Mouse (Mus musculus) forebrain, postnatal 0 days (tissue): Measurements from ENCODE around the gene Rbl1. TPM values are rescaled to one million over a fixed set of nuclear protein-coding genes. Genes with fewer than 3 reads are reported as not detected.

Source experiments
- ATAC-seq: fragments of 200-750 bp; cut with Nextera tagmentation; 2 replicates; pipeline ENCODE4 v1.8.0; 2017; ENCODE audit warnings: mild to moderate bottlenecking, moderate library complexity
- DNase-seq: peaks from one replicate; pipeline ENCODE4 v3.0.0-alpha.2; 2015
- H3K27ac ChIP-seq: fragments of 300-500 bp; sonication (generic); 2 replicates; pipeline ENCODE4 v1.5.1; 2014; ENCODE audit warnings: low read depth, mild to moderate bottlenecking, antibody characterized with exemption, low read length, moderate library complexity, mixed read lengths
- H3K27me3 ChIP-seq: fragments of 300-500 bp; sonication (generic); 2 replicates; pipeline ENCODE4 v1.6.1; 2014; ENCODE audit warnings: mild to moderate bottlenecking, low read length, mixed read lengths; ENCODE audit not compliant: insufficient read depth
- H3K36me3 ChIP-seq: fragments of 300-500 bp; sonication (generic); 2 replicates; pipeline ENCODE4 v1.6.1; 2014; ENCODE audit warnings: mild to moderate bottlenecking, moderate library complexity; ENCODE audit not compliant: insufficient read depth
- H3K4me1 ChIP-seq: fragments of 300-500 bp; sonication (generic); 2 replicates; pipeline ENCODE4 v1.6.1; 2014; ENCODE audit warnings: antibody characterized with exemption; ENCODE audit not compliant: insufficient read depth
- H3K4me2 ChIP-seq: fragments of 300-500 bp; sonication (generic); 2 replicates; pipeline ENCODE4 v1.6.1; 2014; ENCODE audit warnings: low read depth, mild to moderate bottlenecking, moderate library complexity
- H3K4me3 ChIP-seq: fragments of 300-500 bp; sonication (generic); 2 replicates; pipeline ENCODE4 v1.5.1; 2014; ENCODE audit warnings: low read depth, low read length, mixed read lengths
- H3K9ac ChIP-seq: fragments of 300-500 bp; sonication (generic); 2 replicates; pipeline ENCODE4 v1.6.1; 2014; ENCODE audit warnings: mild to moderate bottlenecking
- H3K9me3 ChIP-seq: fragments of 300-500 bp; sonication (generic); 2 replicates; pipeline ENCODE4 v1.6.1; 2016; ENCODE audit warnings: low read length
- CTCF ChIP-seq: sonication (generic); IDR thresholded peaks from 2 replicates; pipeline ENCODE4 v1.5.1; 2016; ENCODE audit warnings: antibody characterized with exemption, control low read depth, low read depth
- WGBS: fragments of 180-500 bp; shearing (Covaris S2); extraction: QIAGEN DNeasy Blood & Tissue Kit; methylation state at CpG from one replicate; pipeline ENCODE4 v1.1.7; 2014; 5-methylcytosine and 5-hydroxymethylcytosine counted together
- polyA plus RNA-seq: library from polyadenylated mRNA; unstranded; fragments of >200 nt; fragmentation: Nextera tagmentation; extraction: Ambion mirVana; gene quantifications from 2 replicates; pipeline ENCODE4 v1.2.1, GENCODE M21; 2015
- total RNA-seq: library from RNA; depleted of rRNA; stranded (reverse); fragments of >200 nt; gene quantifications from 2 replicates; pipeline ENCODE4 v1.2.3, GENCODE M21; 2014

The Rbl1 gene
- total and polyA plus RNA-seq, 2 experiments from 2014 or later: 4.2 to 10.4 TPM

DNA sequence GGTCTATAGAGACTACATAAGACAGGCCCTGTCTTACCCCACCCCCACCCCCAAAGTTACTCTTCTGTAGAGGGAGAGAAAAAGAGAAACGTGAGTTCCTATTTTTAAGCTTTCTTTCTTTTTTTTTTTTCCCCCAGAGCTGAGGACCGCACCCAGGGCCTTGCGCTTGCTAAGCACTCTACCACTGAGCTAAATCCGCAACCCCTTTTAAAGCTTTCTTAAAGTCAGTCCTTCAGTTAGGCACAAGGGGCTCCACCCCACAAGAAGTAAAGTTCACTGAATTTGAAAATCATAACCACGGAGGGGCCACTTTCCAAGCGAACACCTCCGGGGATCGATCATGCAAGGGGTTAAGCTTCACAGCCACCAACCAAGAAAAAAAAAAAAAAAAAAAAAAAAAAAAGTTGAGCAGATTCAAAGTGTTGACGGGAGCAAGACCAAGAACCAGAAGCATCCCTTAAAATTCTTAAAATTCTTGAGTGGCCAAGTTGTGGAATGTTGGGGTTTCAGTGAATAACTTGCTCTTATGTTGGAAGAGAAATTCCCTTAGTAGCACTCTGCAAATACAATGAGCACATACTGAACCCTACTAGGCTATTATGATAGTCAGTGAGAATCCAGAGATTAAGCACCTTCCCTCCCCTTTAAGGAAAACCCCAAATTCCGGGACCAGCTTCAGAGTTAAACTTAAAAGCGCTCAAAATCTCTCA lies 70.4 kb downstream of the Rbl1 start:
- H3K9me3 ChIP-seq: no peaks in the 10 kb centered on the region
- H3K27ac ChIP-seq: no peak overlapping the region
- peaks cover 4% of the 10 kb centered on the region; the same call in 1 of the 2 replicates for H3K4me1 ChIP-seq
- H3K4me3 ChIP-seq: peak overlapping the region; percentile 59
- H3K9ac ChIP-seq: peak overlapping the region; percentile 54
- H3K4me2 ChIP-seq: peak overlapping the region; percentile 95
- H3K27me3 ChIP-seq: no peaks in the 10 kb centered on the region
- no peaks in the 10 kb centered on the region for H3K36me3 ChIP-seq
- DNase-seq (no peak), ATAC-seq (no peak)
- no peak for TF ChIP-seq CTCF
- 16% methylated on average over 11 of the region's 11 CpGs for WGBS

DNA sequence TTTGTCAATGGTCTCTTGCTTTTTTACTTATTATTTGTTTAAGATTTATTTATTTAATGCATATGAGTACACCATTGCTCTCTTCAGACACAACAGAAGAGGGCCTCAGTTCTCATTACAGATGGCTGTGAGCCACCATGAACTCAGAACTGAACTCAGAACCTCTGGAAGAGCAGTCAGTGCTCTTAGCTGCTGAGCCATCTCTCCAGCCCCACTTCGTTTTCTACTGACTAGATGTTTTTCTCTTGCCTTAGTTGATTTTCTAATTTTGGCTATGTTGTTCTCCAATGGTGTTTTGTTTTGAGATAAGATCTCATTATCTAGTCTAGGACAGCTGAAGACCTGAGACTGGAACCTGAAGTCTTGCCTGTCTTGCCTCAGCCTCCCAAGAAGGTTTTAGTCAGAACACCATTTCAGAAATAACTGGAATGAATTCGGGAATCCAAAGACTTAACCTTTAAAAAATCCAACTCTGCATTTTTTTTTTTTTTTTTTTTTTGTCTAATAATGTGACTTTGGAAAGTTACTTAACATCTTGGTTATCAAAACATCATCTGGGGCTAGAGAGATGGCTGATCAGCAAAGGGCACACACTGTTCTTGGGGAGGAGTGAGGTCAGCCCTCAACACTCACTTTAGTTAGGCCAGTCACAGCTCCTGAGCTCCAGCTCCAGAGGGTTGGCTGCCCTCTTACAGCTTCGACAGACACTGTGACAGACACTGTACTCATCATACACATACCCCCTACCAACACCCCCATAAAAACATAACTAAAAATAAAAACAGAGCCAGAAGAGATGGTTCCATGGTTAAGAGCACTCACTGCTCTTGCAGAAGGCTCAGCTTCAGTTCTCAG lies 71.4 kb downstream of the Rbl1 start:
- WGBS: 88% methylated on average over 3 of the region's 3 CpGs
- H3K4me1 ChIP-seq: peaks cover 4% of the 10 kb centered on the region; the same call in 1 of the 2 replicates
- no peak overlapping the region for H3K4me2 ChIP-seq
- DNase-seq: no peak
- H3K9me3 ChIP-seq: no peaks in the 10 kb centered on the region
- H3K27ac ChIP-seq: no peak overlapping the region
- TF ChIP-seq CTCF: no peak
- H3K4me3 ChIP-seq: no peak overlapping the region
- no peak for ATAC-seq
- no peaks in the 10 kb centered on the region for H3K36me3 ChIP-seq
- H3K27me3 ChIP-seq: no peaks in the 10 kb centered on the region
- no peak overlapping the region for H3K9ac ChIP-seq

DNA sequence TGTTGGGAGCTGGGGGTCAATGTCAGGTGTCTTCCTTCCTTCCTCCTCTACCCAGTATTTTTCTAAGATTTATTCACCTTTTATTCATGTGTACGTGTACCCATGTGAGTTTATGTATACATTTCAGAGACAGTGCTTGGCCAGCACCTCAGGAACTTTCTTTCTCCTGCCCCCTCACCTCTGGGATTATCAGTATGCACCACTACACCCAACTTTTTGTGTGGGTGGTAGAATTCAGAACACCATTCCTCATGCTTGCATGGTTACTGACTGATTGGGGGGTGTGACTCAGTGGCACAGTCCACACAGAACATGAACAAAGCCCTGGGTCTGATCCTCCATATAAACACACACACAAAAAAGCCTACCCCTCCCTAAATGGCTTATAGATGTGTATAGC lies 72.2 kb downstream of the Rbl1 start:
- H3K9me3 ChIP-seq: no peaks in the 10 kb centered on the region
- DNase-seq (no peak), ATAC-seq (no peak)
- H3K9ac ChIP-seq: no peak overlapping the region
- H3K36me3 ChIP-seq: no peaks in the 10 kb centered on the region
- no peak overlapping the region for H3K4me3 ChIP-seq
- H3K4me1 ChIP-seq: peaks cover 4% of the 10 kb centered on the region; the same call in 1 of the 2 replicates
- H3K4me2 ChIP-seq: no peak overlapping the region
- no peak for TF ChIP-seq CTCF
- 84% methylated on average over 1 of the region's 1 CpGs for WGBS
- no peaks in the 10 kb centered on the region for H3K27me3 ChIP-seq
- H3K27ac ChIP-seq: no peak overlapping the region

DNA sequence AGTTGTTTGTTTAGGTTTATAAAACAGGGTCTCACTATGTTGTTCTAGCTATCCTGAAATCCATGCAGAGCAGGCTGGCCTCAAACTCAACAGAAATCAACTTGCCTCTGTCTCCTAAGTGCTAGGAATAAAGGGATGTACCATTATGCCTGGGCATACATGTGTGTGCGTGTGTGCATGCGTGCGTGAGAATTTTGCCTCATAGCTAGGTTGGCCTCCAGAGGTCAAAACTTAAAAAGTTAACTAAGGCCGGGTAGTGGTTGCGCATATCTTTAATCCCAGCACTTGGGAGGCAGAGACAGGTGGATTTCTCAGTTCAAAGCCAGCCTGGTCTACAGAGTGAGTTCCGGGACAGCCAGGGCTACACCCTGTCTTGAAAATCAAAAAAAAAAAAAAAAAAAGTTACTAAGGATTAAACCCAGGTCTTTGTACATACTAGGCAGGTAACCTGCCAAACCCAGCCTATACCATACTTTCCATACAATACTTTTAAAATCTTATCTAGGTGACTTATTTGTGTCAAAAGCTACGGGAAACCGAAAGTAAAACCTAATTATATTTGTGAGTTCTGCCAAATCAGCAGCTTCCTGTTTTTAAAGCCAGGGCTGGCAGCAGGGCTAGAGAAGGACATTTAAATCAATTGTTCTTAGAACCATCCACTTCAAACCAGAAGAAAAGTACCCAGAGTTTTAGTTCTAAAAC lies 73.4 kb downstream of the Rbl1 start:
- no peaks in the 10 kb centered on the region for H3K36me3 ChIP-seq
- no peak overlapping the region for H3K4me3 ChIP-seq
- H3K4me1 ChIP-seq: peaks cover 4% of the 10 kb centered on the region; the same call in 1 of the 2 replicates
- no peak overlapping the region for H3K9ac ChIP-seq
- H3K4me2 ChIP-seq: no peak overlapping the region
- WGBS: 88% methylated on average over 8 of the region's 8 CpGs
- no peak for TF ChIP-seq CTCF
- ATAC-seq (no peak), DNase-seq (no peak)
- H3K27me3 ChIP-seq: no peaks in the 10 kb centered on the region
- no peak overlapping the region for H3K27ac ChIP-seq
- no peaks in the 10 kb centered on the region for H3K9me3 ChIP-seq

DNA sequence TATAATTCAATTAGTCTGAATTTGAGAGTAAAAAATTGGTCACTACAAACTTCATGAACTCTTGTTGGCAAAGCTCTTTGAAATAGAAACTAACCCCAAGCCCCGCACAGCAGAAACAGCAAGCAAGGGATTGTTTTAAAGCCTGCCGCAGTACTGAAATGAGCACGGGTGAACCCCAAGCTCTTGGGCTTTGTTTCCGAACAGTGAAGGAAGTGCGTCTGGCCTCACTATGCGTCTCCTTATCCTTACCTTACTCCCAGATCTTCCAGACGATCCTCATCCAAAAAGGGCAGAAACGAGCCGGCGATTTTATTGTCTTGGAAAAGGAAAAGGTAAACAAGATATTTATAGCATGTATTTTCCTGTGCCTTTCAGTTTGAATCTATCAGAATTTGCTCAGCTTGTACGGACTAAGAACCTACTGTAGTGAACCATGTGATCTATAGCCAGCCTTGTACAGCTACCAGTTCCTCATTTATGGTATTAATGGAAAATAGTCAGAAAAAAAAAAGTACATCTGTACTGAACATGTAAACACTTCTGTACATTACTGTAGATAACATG lies 74.7 kb downstream of the Rbl1 start:
- Histone ChIP-seq H3K9ac (no peak overlapping the region), H3K4me3 (no peak overlapping the region), H3K36me3 (no peaks in the 10 kb centered on the region), H3K27me3 (no peaks in the 10 kb centered on the region), H3K27ac (no peak overlapping the region), H3K9me3 (no peaks in the 10 kb centered on the region), H3K4me1 (peaks cover 4% of the 10 kb centered on the region; the same call in 1 of the 2 replicates), H3K4me2 (no peak overlapping the region)
- 85% methylated on average over 11 of the region's 11 CpGs for WGBS
- no peak for TF ChIP-seq CTCF
- no peak for DNase-seq
- ATAC-seq: no peak

DNA sequence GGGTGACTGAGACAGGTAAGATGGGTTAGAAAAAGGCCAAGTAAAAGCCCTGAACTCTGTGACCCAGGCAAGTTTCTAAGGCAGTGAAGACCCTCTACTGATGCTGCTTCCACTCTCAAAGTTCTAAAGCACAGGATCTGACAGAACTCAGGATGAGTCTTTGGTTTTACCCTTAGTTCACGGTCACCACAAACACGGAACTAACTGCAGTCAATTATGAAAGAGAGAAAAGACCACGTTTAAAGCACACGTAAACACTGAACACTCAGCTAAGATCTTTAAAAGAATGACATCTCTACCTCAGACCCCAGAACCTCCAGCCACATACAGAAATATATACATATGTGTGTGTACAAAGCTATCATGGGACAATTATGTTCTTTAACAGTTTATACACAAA lies 75.2 kb downstream of the Rbl1 start:
- no peaks in the 10 kb centered on the region for H3K36me3 ChIP-seq
- peaks cover under 1% of the 10 kb centered on the region; the same call in 1 of the 2 replicates for H3K4me1 ChIP-seq
- WGBS: 87% methylated on average over 4 of the region's 4 CpGs
- DNase-seq: no peak
- H3K4me2 ChIP-seq: no peak overlapping the region
- H3K9ac ChIP-seq: no peak overlapping the region
- no peak overlapping the region for H3K27ac ChIP-seq
- TF ChIP-seq CTCF: no peak
- H3K9me3 ChIP-seq: no peaks in the 10 kb centered on the region
- no peaks in the 10 kb centered on the region for H3K27me3 ChIP-seq
- ATAC-seq: no peak
- H3K4me3 ChIP-seq: no peak overlapping the region
